Mouse (Mus musculus): Measurements from ENCODE around the gene Nol7.

GRCm38 (mm10) chr13:43350489-43351169 is 47.6 kb upstream of the Nol7 start:
- no peak for TF ChIP-seq MXI1 (IDR thresholded peaks at IDR 0.05; ENCODE audit: low read depth, low read length)
- no peak for TF ChIP-seq POLR2A (IDR thresholded peaks at IDR 0.05; ENCODE audit: low read depth, low read length)
- no peak for TF ChIP-seq TBP (conservative IDR thresholded peaks at IDR 0.05; ENCODE audit: low read depth, low read length)
- no peak for TF ChIP-seq EP300 (IDR thresholded peaks at IDR 0.05; ENCODE audit: low read length)
- TF ChIP-seq ZC3H11A (IDR thresholded peaks at IDR 0.05; ENCODE audit: low read depth, low read length), result no peak
- no peak for TF ChIP-seq JUND (conservative IDR thresholded peaks at IDR 0.05; ENCODE audit: low read depth, low read length)
- TF ChIP-seq CHD1 (IDR thresholded peaks at IDR 0.05; ENCODE audit: low read depth, low read length), result no peak
- TF ChIP-seq TCF12 (IDR thresholded peaks at IDR 0.05; ENCODE audit: low read depth, low read length), result no peak
- no peak for TF ChIP-seq ZNF384 (IDR thresholded peaks at IDR 0.05; ENCODE audit: low read depth, low read length)
